Mouse (Mus musculus) heart, embryonic 16.5 days (tissue): ENCODE results near the gene Lrrc23. TPM values are rescaled to one million over a fixed set of nuclear protein-coding genes. Genes with fewer than 3 reads are reported as not detected.

Experiments used
- ATAC-seq: fragments of 200-750 bp; cut with Nextera tagmentation; replicated peaks from 2 replicates; pipeline ENCODE4 v1.8.0; 2017; ENCODE audit warnings: moderate number of reproducible peaks; ENCODE audit not compliant: insufficient read depth, low FRiP score; ENCODE audit errors: extremely low read depth
- H3K27ac ChIP-seq: fragments of 300-500 bp; sonication (generic); 2 replicates; pipeline ENCODE4 v1.5.1; 2014; ENCODE audit warnings: mild to moderate bottlenecking, low read length, control low read depth, moderate library complexity
- H3K27me3 ChIP-seq: fragments of 300-500 bp; sonication (generic); 2 replicates; pipeline ENCODE4 v1.6.1; 2014; ENCODE audit warnings: low read length, mixed read lengths; ENCODE audit not compliant: control insufficient read depth, insufficient read depth
- H3K36me3 ChIP-seq: fragments of 300-500 bp; sonication (generic); 2 replicates; pipeline ENCODE4 v1.6.1; 2014; ENCODE audit not compliant: control insufficient read depth, insufficient read depth
- H3K4me1 ChIP-seq: fragments of 300-500 bp; sonication (generic); 2 replicates; pipeline ENCODE4 v1.6.1; 2014; ENCODE audit warnings: low read length, mixed read lengths; ENCODE audit not compliant: control insufficient read depth, insufficient read depth
- H3K4me2 ChIP-seq: fragments of 300-500 bp; sonication (generic); 2 replicates; pipeline ENCODE4 v1.6.1; 2014; ENCODE audit warnings: low read depth, mild to moderate bottlenecking, control low read depth, low read length
- H3K4me3 ChIP-seq: fragments of 300-500 bp; sonication (generic); 2 replicates; pipeline ENCODE4 v1.5.1; 2014; ENCODE audit warnings: mild to moderate bottlenecking, control low read depth, low read length
- H3K9ac ChIP-seq: fragments of 300-500 bp; sonication (generic); 2 replicates; pipeline ENCODE4 v1.6.1; 2014; ENCODE audit warnings: low read length, control low read depth
- H3K9me3 ChIP-seq: fragments of 300-500 bp; sonication (generic); replicated peaks from 2 replicates; pipeline ENCODE4 v1.6.1; 2016; ENCODE audit warnings: low read length; ENCODE audit not compliant: control insufficient read depth
- WGBS: fragments of 180-500 bp; shearing (Covaris S2); extraction: QIAGEN DNeasy Blood & Tissue Kit; methylation state at CpG from one replicate; pipeline ENCODE4 v1.1.7; 2014; 5-methylcytosine and 5-hydroxymethylcytosine counted together
- polyA plus RNA-seq: library from polyadenylated mRNA; unstranded; fragments of >200 nt; fragmentation: Nextera tagmentation; extraction: Ambion mirVana; gene quantifications from 2 replicates; pipeline ENCODE4 v1.2.1, GENCODE M21; 2015

Lrrc23 gene
- polyA plus RNA-seq, 1 experiment from 2014 or later: 2.5 TPM

DNA sequence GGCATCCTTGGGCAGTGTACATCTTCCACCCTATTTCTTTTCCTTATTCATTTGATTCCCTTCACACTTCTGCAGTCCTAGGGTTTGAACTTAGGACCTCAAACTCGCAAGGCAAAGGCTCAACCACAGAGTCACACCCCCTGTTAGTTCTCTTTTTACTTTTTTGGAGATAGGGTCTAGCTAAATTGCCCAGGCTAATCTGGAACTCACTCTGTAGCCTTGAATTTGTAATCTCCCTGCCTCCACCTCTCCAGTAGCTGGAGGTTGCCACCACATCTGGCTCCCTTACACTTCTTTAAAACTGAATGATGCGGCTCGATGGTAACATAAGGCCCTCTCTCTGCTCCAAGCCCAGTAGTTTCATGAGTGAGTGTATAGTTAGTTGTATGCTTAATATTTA lies 45.1 kb downstream of the Lrrc23 start:
- WGBS: 90% methylated on average over 3 of the region's 3 CpGs
- ATAC-seq: no peak

DNA sequence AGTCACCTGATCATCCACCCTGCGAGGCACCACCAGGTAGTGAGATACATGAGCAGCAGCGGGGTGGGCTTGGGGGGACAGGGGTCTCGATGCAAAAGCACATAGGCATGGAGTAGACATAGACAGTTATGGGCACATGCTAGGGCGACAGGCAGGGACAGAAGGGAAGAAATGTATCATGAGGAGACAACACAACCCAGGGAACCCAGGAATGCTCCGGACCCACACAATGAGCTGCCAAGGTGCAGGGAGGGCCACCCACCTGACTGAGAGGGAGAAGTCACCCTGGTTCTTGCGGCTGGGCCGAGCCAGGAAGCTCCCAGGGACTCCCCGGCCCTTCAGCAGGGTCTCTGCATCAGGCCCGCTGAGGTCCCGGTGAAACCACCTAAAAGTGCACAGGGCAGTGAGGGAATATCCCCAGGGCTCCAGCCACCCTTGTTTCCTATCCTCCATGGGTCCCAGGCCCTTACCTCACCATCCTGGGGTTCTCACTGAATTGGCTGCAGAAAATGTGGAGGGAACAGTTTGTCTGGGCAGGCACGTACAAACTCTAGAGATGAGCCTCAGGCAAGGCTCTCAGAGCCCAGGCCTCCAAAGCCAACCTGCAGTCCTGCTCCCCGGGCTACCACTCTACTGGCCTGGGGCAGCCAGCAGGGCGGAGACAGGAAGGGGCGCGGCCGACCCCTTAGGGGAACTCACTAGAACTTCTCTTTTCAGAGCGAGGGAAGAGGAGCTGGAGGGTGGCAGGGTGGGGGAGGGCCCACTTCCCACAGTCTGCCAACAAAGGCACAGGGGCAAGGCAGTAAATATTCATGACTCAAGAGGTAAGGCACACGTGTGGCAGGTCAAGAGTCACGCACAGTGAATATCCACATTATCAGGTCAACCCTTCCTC lies 46.8 kb downstream of the Lrrc23 start:
- Histone ChIP-seq H3K4me2 (peak overlapping the region; percentile 30), H3K27me3 (no peaks in the 10 kb centered on the region), H3K36me3 (no peaks in the 10 kb centered on the region), H3K9me3 (no peaks in the 10 kb centered on the region), H3K9ac (peak overlapping the region; percentile 51; the same call in 1 of the 2 replicates), H3K27ac (0 out of 2 replicates have a peak overlapping the region, but pooled peaks have one; percentile 2), H3K4me3 (peak overlapping the region; percentile 33), H3K4me1 (no peaks in the 10 kb centered on the region)
- peak; percentile 56; the same call in 1 of the 2 replicates for ATAC-seq
- 55% methylated on average over 19 of the region's 19 CpGs for WGBS

More for the DNA sequence above, 45.1 kb downstream of the Lrrc23 start:
- H3K9ac ChIP-seq: no peak overlapping the region
- no peak overlapping the region for H3K27ac ChIP-seq
- H3K36me3 ChIP-seq: 0 out of 2 replicates have a peak, but pooled peaks cover 2% of the 10 kb centered on the region
- no peaks in the 10 kb centered on the region for H3K27me3 ChIP-seq
- H3K9me3 ChIP-seq: no peaks in the 10 kb centered on the region
- H3K4me2 ChIP-seq: no peak overlapping the region
- no peak overlapping the region for H3K4me3 ChIP-seq
- H3K4me1 ChIP-seq: peaks cover 11% of the 10 kb centered on the region

DNA sequence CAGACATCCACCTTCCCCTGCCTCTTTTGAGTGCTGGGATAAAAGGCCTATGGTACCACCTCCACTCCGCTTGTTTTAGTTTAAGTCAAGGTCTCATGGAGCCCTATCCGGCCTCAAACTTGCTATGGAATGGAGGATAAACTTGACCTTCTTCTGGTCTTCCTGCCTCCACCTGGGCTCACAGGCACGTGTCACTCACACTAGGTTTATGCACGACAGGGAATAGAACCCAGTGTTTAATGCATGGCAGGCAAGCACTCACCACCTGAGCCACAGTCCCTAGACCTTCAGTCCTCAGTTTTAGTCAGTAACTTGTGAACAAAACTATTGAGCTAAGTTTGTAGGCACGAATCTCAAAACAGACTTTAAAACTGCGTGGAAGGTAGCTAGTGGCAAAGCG lies 48.5 kb downstream of the Lrrc23 start:
- Histone ChIP-seq H3K36me3 (no peaks in the 10 kb centered on the region), H3K4me2 (no peak overlapping the region), H3K27me3 (no peaks in the 10 kb centered on the region), H3K27ac (no peak overlapping the region), H3K4me1 (no peaks in the 10 kb centered on the region), H3K9me3 (no peaks in the 10 kb centered on the region), H3K4me3 (no peak overlapping the region), H3K9ac (no peak overlapping the region; the same call in 1 of the 2 replicates)
- no peak for ATAC-seq
- 75% methylated on average over 7 of the region's 7 CpGs for WGBS

DNA sequence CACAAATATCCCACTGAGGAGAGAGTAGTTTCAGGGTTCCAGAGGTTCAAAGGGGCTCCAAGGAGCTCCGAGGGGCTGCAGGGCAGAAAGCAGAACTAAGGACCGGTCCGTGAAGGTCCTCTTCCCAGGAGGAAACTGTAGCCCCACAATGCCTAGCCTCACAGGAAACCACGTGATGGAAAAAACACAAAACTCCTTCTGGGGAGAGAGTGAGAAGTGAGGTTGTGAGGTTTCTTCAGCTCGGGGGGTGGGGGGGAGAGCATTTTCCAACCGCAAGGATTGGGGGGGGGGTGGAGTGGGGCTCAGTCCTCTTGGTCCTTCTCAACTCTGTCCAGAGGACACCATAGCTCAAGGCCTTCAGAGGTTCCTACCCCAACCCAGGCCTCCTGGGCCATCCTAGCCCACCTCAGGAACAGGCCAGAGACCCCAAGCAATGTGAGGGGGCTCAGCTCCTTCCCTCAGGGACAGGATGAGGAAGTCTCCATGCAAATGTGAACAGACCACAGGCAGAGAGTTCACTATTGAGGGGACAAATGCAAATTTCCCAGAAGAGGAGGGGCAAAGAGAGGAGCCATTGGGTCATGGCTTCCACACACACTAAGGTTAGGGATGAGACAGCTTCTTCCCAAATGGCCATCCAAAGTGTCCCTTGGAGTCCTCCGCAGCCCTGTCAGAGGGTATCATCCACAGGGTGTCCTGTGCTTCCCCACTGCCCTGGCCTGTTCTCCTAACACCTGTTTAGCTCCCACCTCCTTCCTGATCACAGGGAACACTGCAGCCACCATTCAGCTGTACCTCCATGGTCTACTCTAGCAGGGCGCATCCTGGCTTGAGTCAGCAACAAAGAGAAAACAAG lies 49.4 kb downstream of the Lrrc23 start:
- no peaks in the 10 kb centered on the region for H3K4me1 ChIP-seq
- H3K27ac ChIP-seq: peak overlapping the region; percentile 51
- no peaks in the 10 kb centered on the region for H3K27me3 ChIP-seq
- no peaks in the 10 kb centered on the region for H3K36me3 ChIP-seq
- no peak overlapping the region for H3K4me3 ChIP-seq
- H3K4me2 ChIP-seq: 0 out of 2 replicates have a peak overlapping the region, but pooled peaks have one; percentile 21
- WGBS: 62% methylated on average over 8 of the region's 8 CpGs
- 0 out of 2 replicates have a peak, but pooled peaks have one; percentile 7 for ATAC-seq
- H3K9ac ChIP-seq: no peak overlapping the region
- H3K9me3 ChIP-seq: no peaks in the 10 kb centered on the region

DNA sequence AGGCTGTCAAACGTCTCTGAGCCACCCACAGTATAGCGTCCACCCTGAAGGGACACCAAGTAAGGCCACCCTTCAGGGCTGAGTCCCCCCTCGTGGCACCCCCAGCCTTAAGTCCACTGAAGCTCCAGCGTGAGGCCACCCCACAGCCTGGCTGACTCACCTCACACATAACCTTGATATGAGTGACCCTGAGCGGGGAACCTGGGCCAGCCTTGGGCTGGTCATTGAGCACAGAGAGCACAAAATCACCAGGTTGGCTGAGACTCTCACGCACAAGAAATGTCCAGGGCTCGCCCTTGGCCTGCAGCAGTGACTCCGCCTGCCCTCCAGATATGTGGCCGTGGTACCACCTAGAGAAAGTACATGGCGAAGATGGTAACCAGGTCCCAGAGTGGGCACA lies 50.9 kb downstream of the Lrrc23 start:
- Histone ChIP-seq H3K4me2 (no peak overlapping the region), H3K27me3 (no peaks in the 10 kb centered on the region), H3K4me3 (no peak overlapping the region), H3K27ac (no peak overlapping the region), H3K9ac (no peak overlapping the region), H3K9me3 (no peaks in the 10 kb centered on the region), H3K36me3 (no peaks in the 10 kb centered on the region), H3K4me1 (no peaks in the 10 kb centered on the region)
- WGBS: 84% methylated on average over 10 of the region's 10 CpGs
- ATAC-seq: no peak

DNA sequence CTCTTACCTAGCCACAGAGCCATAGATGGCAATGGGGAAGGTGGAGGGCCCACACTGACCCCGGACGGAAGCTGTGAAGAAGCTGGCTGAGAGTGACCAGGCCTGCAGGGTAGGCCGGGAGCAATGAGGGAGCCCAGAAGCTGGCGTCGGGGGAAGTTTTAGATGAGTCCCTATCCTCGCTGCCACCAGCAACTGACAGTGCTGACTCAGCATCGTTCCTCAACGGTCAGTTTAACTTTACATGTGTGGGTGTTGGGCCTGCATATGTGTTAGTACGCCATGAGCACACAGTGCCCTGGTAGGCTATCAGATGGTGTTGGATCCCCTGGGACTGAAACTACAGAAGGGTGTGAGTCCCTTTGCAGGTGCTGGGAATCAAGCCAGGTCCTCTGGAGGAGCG lies 55.1 kb downstream of the Lrrc23 start:
- no peak for ATAC-seq
- WGBS: 88% methylated on average over 10 of the region's 10 CpGs

DNA sequence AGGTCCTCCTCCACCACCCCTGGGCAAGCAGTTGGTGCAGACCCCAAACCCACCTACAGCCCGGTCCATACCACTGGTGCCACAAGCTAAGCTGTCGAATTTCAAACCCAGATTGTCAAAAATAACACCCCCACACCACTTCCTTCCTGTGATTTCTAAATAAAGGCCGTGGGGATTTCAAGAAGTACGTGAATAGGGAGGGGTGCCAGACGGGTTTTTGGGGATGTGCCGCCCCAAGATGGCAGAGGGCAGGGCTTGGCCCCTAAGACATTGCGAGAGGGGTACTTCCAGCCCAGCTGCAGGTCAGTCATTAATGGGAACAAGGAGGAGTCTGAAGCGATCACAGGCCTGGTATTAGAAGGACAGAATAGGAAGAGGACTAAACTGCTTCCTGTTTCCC lies 56.0 kb downstream of the Lrrc23 start:
- Histone ChIP-seq H3K4me1 (peaks cover 2% of the 10 kb centered on the region; the same call in 1 of the 2 replicates), H3K27ac (no peak overlapping the region), H3K9me3 (no peaks in the 10 kb centered on the region), H3K4me3 (no peak overlapping the region), H3K36me3 (no peaks in the 10 kb centered on the region), H3K9ac (no peak overlapping the region), H3K27me3 (no peaks in the 10 kb centered on the region), H3K4me2 (no peak overlapping the region)
- ATAC-seq: no peak
- 67% methylated on average over 8 of the region's 8 CpGs for WGBS

More for the DNA sequence above, 55.1 kb downstream of the Lrrc23 start:
- H3K36me3 ChIP-seq: no peaks in the 10 kb centered on the region
- H3K9me3 ChIP-seq: no peaks in the 10 kb centered on the region
- H3K4me1 ChIP-seq: peaks cover 2% of the 10 kb centered on the region; the same call in 1 of the 2 replicates
- no peak overlapping the region for H3K4me2 ChIP-seq
- no peak overlapping the region for H3K27ac ChIP-seq
- no peak overlapping the region for H3K4me3 ChIP-seq
- no peaks in the 10 kb centered on the region for H3K27me3 ChIP-seq
- H3K9ac ChIP-seq: no peak overlapping the region

DNA sequence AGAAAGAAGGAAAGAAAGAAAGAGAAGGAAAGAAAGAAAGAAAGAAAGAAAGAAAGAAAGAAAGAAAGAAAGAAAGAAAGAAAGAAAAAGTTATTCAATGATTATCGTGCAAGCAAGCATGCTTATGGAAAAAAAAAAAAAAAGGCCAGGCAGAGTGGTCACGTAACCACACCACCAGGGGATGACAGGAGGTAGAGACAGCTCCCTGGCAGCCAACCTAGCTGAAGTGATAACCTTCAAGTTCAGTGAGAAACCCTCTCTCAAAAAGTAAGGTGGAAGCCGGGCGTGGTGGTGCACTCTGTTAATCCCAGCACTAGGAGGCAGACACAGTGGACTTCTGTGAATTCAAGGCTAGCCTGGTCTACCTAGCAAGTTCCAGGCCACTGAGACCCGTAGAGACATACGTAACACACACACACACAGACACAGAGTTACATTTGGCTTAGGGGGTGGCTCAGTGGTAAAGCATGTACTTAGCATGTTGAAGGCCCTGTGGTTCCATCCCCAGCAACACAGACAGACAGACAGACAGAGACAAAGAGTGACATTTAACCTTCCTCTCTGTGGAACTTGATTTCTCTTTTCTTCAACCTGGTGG lies 56.6 kb downstream of the Lrrc23 start:
- H3K4me1 ChIP-seq: peaks cover 2% of the 10 kb centered on the region; the same call in 1 of the 2 replicates
- 57% methylated on average over 6 of the region's 6 CpGs for WGBS
- no peak overlapping the region for H3K9ac ChIP-seq
- no peak for ATAC-seq
- H3K9me3 ChIP-seq: no peaks in the 10 kb centered on the region
- H3K27ac ChIP-seq: no peak overlapping the region
- H3K36me3 ChIP-seq: no peaks in the 10 kb centered on the region
- no peaks in the 10 kb centered on the region for H3K27me3 ChIP-seq
- H3K4me2 ChIP-seq: no peak overlapping the region
- no peak overlapping the region for H3K4me3 ChIP-seq
